Mouse (Mus musculus): ENCODE measurements around the gene Il12rb1. TPM values are rescaled to one million over a fixed set of nuclear protein-coding genes. Genes with fewer than 3 reads are reported as not detected.

The Il12rb1 gene
- 0.06 and 0.35 TPM in 2 replicates for polyA plus RNA-seq (2015; fragmentation: Nextera tagmentation; extraction: Ambion mirVana)

DNA sequence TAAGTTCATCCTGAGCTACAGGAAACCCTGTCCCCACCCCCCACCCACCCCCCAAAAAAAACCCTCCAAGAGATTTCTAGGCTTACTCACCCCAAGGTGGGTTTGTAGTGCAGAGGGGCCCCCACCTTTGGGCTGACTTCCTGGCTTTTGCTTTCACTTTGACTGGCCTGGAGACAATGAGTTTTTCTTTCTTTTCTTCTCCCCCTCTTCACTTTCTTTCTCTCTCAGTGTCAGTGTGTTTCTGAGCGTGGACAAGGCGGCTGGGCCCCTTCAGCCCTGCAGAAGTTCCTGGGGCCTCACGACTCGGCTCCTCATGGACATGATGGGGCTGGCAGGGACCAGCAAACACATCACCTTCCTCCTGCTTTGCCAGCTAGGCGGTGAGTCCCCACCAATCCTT lies at the start of gene Il12rb1:
TSS of gene Il12rb1 (plus strand) at position 211 of the 400 bp plus-strand sequence.
- no peak for ATAC-seq (ENCODE audit: low read depth)
- no peaks in the 10 kb centered on the region for H3K36me3 ChIP-seq (ENCODE audit: control insufficient read depth, insufficient read depth)
- 43% methylated on average over 5 of the region's 5 CpGs for WGBS (ENCODE audit: insufficient replicate concordance)
- H3K4me3 ChIP-seq (ENCODE audit: low read depth, low read length), result no peak within 1 kb of the TSS
- no peak within 1 kb of the TSS; the same call in 1 of the 2 replicates for H3K27ac ChIP-seq (ENCODE audit: low read length)
- peaks cover 42% of the 10 kb centered on the region for H3K4me1 ChIP-seq (ENCODE audit: control insufficient read depth, low read depth, low read length)
- H3K27me3 ChIP-seq (ENCODE audit: control insufficient read depth, insufficient read depth, low read depth, low read length), result peaks cover 9% of the 10 kb centered on the region; the same call in 1 of the 2 replicates
- no peaks in the 10 kb centered on the region for H3K9me3 ChIP-seq (replicated peaks; ENCODE audit: control insufficient read depth, low read length)
- peak within 1 kb of the TSS; percentile 22; the same call in 1 of the 2 replicates for H3K4me2 ChIP-seq (ENCODE audit: low read depth, low read length)
- no peak within 1 kb of the TSS for H3K9ac ChIP-seq (ENCODE audit: low read depth, low read length)

DNA sequence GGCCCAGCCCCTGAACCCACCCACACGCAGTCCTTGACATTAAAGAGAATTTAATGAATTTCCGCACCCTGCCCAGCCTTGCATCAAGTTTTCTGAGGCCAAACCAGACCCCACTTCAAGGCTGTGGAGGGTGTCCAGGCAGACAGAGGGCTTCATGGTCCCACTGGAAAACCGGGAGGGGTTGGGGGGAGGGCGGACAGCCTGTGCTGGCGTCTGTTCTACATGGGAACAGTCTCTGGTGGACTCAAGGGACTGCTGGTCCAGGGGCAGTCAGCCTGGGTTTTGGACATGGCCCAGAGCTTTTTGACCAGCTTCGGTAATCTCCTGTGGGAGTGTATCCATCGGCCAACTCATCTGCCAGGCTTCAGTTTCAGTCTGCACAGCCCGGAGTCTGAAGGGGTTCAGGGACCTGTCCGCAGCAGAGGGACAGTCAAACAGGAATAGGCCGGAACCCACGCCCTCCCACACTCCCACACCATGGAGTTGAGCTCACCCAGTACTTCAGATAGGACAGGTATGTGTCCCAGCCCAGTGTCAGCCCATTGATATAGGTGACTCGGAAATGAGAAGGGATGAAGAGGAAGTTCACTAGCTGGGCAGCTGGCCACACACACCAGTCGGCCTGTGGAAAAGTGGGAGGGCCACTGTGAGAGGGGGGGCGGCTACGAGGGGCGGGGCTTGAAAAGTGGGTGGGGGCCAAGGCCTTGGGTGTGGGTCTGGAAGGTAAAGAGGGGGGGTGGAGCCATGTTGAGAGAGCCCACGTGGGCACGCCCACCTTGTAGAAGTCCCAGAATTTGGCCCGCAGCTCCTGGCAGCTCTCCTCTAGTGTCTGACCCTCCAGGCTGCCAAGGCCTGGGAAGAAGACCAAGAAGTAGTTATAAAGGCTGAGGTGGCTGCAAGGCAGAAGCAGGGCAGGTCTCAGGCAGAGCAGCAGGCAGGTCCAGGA lies 49.4 kb upstream of the Il12rb1 start:
- Histone ChIP-seq H3K4me1 (ENCODE audit: control insufficient read depth, low read depth, low read length) (peaks cover 58% of the 10 kb centered on the region), H3K27ac (ENCODE audit: low read length) (no peak overlapping the region), H3K27me3 (ENCODE audit: control insufficient read depth, insufficient read depth, low read depth, low read length) (no peaks in the 10 kb centered on the region), H3K4me3 (ENCODE audit: low read depth, low read length) (0 out of 2 replicates have a peak overlapping the region, but pooled peaks have one; percentile 74), H3K9ac (ENCODE audit: low read depth, low read length) (no peak overlapping the region), H3K36me3 (ENCODE audit: control insufficient read depth, insufficient read depth) (peaks cover 4% of the 10 kb centered on the region; the same call in 1 of the 2 replicates), H3K9me3 (replicated peaks; ENCODE audit: control insufficient read depth, low read length) (no peaks in the 10 kb centered on the region), H3K4me2 (ENCODE audit: low read depth, low read length) (peak overlapping the region; percentile 99)
- 70% methylated on average over 19 of the region's 19 CpGs for WGBS (ENCODE audit: insufficient replicate concordance)
- no peak for ATAC-seq (ENCODE audit: low read depth)

DNA sequence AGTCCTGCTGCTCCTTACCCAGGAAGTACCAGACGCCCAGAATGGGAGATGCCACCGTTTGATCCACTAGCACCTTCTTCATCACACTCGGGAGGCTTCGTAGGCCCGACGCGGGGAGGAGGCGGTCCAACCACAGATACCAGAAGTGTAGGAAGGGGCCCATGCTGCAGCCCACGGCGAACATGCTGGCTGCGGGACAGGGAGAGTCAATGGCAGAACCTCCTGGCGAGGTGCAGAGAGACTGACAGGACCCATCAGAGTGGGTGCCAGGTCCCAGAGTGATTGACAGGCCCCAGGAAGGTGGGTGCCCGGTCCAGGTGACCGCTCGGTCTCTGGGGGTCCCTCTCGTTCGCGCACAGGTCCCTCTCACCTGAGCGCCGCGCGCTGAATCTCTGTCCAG lies 47.9 kb upstream of the Il12rb1 start:
- Histone ChIP-seq H3K9ac (ENCODE audit: low read depth, low read length) (peak overlapping the region; percentile 86), H3K4me2 (ENCODE audit: low read depth, low read length) (peak overlapping the region; percentile 99), H3K9me3 (replicated peaks; ENCODE audit: control insufficient read depth, low read length) (no peaks in the 10 kb centered on the region), H3K27me3 (ENCODE audit: control insufficient read depth, insufficient read depth, low read depth, low read length) (no peaks in the 10 kb centered on the region), H3K4me3 (ENCODE audit: low read depth, low read length) (peak overlapping the region; percentile 74), H3K4me1 (ENCODE audit: control insufficient read depth, low read depth, low read length) (peaks cover 67% of the 10 kb centered on the region), H3K27ac (ENCODE audit: low read length) (peak overlapping the region; percentile 92), H3K36me3 (ENCODE audit: control insufficient read depth, insufficient read depth) (peaks cover 4% of the 10 kb centered on the region; the same call in 1 of the 2 replicates)
- no peak for ATAC-seq (ENCODE audit: low read depth)
- WGBS (ENCODE audit: insufficient replicate concordance), result under 1% methylated on average over 21 of the region's 22 CpGs

DNA sequence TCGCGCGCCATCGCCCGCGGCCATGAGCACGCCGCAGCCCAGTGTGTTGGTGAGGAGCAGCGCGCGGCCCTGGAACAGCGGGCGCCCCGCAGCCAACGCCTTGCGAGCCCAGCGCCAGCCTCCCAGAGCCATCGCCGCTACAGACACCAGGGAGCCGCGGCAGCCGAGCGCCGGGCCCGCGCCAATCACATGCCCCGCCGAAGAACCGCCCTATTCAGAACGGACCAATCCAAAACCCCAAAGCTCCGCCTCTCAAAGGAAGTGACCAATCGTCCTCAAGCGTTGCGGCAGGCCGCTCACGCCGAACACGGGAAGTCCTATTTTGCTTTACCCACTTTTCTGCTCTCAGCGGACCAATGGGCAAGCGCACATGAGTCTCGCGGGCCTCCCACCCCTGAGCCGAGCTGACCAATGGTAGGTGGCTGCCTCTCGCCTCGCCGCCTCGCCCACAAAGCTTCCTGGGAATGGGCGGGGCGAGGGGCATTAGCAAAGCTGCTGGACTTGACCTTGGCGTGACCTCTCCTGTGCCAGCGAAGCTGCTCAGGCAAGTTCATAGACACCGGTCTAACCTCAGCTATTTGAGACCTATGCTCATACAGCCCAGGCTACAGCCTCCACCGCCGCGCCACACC lies 47.4 kb upstream of the Il12rb1 start, which contains the start of gene Mpv17l2:
TSS of gene Mpv17l2 (minus strand) at position 172 of the 632 bp plus-strand sequence.
- under 1% methylated on average over 55 of the region's 55 CpGs for WGBS (ENCODE audit: insufficient replicate concordance)
- H3K4me1 ChIP-seq (ENCODE audit: control insufficient read depth, low read depth, low read length), result peaks cover 70% of the 10 kb centered on the region

DNA sequence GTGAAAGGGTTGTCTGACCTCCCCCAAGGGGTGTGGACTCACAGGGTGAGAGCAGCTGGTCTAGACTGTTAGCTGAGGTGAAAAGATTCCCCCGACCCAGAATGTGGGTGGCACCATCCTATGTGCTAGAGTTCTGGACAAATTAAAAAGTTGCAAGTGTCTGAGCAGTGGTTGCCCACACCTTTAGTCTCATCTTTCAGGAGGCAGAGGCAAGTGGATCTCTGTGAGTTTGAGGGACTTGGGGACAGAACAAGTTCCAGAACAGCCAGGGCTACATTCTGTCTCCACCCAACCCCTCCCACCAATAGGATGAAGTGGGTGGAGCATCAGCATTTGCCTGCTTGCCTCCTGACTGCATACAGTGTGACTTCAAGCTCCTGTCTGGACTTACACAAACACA lies 46.1 kb upstream of the Il12rb1 start:
- Histone ChIP-seq H3K27me3 (ENCODE audit: control insufficient read depth, insufficient read depth, low read depth, low read length) (no peaks in the 10 kb centered on the region), H3K4me2 (ENCODE audit: low read depth, low read length) (peak overlapping the region; percentile 50), H3K27ac (ENCODE audit: low read length) (peak overlapping the region; percentile 87), H3K4me3 (ENCODE audit: low read depth, low read length) (no peak overlapping the region), H3K36me3 (ENCODE audit: control insufficient read depth, insufficient read depth) (peaks cover 4% of the 10 kb centered on the region; the same call in 1 of the 2 replicates), H3K9me3 (replicated peaks; ENCODE audit: control insufficient read depth, low read length) (no peaks in the 10 kb centered on the region), H3K9ac (ENCODE audit: low read depth, low read length) (peak overlapping the region; percentile 14; the same call in 1 of the 2 replicates), H3K4me1 (ENCODE audit: control insufficient read depth, low read depth, low read length) (peaks cover 82% of the 10 kb centered on the region)
- ATAC-seq (ENCODE audit: low read depth), result no peak
- 29% methylated on average over 1 of the region's 1 CpGs for WGBS (ENCODE audit: insufficient replicate concordance)

More for the DNA sequence above, 47.4 kb upstream of the Il12rb1 start, which contains the start of gene Mpv17l2:
- Histone ChIP-seq H3K27me3 (ENCODE audit: control insufficient read depth, insufficient read depth, low read depth, low read length) (no peaks in the 10 kb centered on the region), H3K9ac (ENCODE audit: low read depth, low read length) (peak within 1 kb of the TSS; percentile 86), H3K27ac (ENCODE audit: low read length) (peak within 1 kb of the TSS; percentile 92), H3K36me3 (ENCODE audit: control insufficient read depth, insufficient read depth) (peaks cover 4% of the 10 kb centered on the region; the same call in 1 of the 2 replicates), H3K4me3 (ENCODE audit: low read depth, low read length) (peak within 1 kb of the TSS; percentile 74), H3K9me3 (replicated peaks; ENCODE audit: control insufficient read depth, low read length) (no peaks in the 10 kb centered on the region), H3K4me2 (ENCODE audit: low read depth, low read length) (peak within 1 kb of the TSS; percentile 99)
- ATAC-seq (ENCODE audit: low read depth), result peak; percentile 91

- ATAC-seq (ENCODE audit: low read depth), result no peak
- Histone ChIP-seq H3K4me3 (ENCODE audit: low read depth, low read length) (no peak overlapping the region; the same call in 1 of the 2 replicates), H3K4me2 (ENCODE audit: low read depth, low read length) (peak overlapping the region; percentile 98), H3K27me3 (ENCODE audit: control insufficient read depth, insufficient read depth, low read depth, low read length) (no peaks in the 10 kb centered on the region), H3K36me3 (ENCODE audit: control insufficient read depth, insufficient read depth) (peaks cover 2% of the 10 kb centered on the region; the same call in 1 of the 2 replicates), H3K27ac (ENCODE audit: low read length) (peak overlapping the region; percentile 90), H3K4me1 (ENCODE audit: control insufficient read depth, low read depth, low read length) (peaks cover 84% of the 10 kb centered on the region), H3K9me3 (replicated peaks; ENCODE audit: control insufficient read depth, low read length) (no peaks in the 10 kb centered on the region), H3K9ac (ENCODE audit: low read depth, low read length) (peak overlapping the region; percentile 43; the same call in 1 of the 2 replicates)
- 2% methylated on average over 3 of the region's 3 CpGs for WGBS (ENCODE audit: insufficient replicate concordance)
These were observed 44.9 kb upstream of the Il12rb1 start for GRCm38 (mm10) chr8:70763354-70763753.

- H3K9me3 ChIP-seq (replicated peaks; ENCODE audit: control insufficient read depth, low read length), result no peaks in the 10 kb centered on the region
- no peaks in the 10 kb centered on the region for H3K27me3 ChIP-seq (ENCODE audit: control insufficient read depth, insufficient read depth, low read depth, low read length)
- peaks cover 2% of the 10 kb centered on the region; the same call in 1 of the 2 replicates for H3K36me3 ChIP-seq (ENCODE audit: control insufficient read depth, insufficient read depth)
- peak overlapping the region; percentile 43 for H3K9ac ChIP-seq (ENCODE audit: low read depth, low read length)
- peak overlapping the region; percentile 90 for H3K27ac ChIP-seq (ENCODE audit: low read length)
- WGBS (ENCODE audit: insufficient replicate concordance), result 13% methylated on average over 8 of the region's 8 CpGs
- H3K4me1 ChIP-seq (ENCODE audit: control insufficient read depth, low read depth, low read length), result peaks cover 80% of the 10 kb centered on the region
- peak overlapping the region; percentile 27 for H3K4me3 ChIP-seq (ENCODE audit: low read depth, low read length)
- H3K4me2 ChIP-seq (ENCODE audit: low read depth, low read length), result peak overlapping the region; percentile 98
- ATAC-seq (ENCODE audit: low read depth), result peak; percentile 27
These were observed 44.2 kb upstream of the Il12rb1 start for GRCm38 (mm10) chr8:70764026-70764425.

DNA sequence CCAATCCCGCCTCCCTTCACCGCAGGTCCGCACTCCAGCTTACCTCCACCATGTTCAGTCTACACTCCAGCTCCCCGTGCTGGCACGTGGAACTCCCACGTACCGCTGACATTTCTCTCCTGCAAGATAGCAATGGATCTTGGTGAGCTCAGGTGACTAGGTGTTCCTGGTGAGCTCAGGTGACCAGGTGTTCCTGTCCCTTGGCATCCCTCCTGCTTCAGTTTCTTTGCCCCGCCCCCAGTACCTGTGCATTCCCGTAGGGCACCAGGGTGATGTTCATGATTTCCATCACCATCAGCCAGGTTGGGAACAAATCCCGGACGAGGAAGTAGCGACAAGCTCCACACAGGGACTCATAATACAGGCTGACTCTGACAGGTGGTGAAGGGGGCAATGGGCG lies 43.6 kb upstream of the Il12rb1 start:
- no peak overlapping the region for H3K9ac ChIP-seq (ENCODE audit: low read depth, low read length)
- peaks cover 2% of the 10 kb centered on the region; the same call in 1 of the 2 replicates for H3K36me3 ChIP-seq (ENCODE audit: control insufficient read depth, insufficient read depth)
- ATAC-seq (ENCODE audit: low read depth), result no peak
- H3K4me2 ChIP-seq (ENCODE audit: low read depth, low read length), result peak overlapping the region; percentile 98
- WGBS (ENCODE audit: insufficient replicate concordance), result 79% methylated on average over 13 of the region's 13 CpGs
- H3K27ac ChIP-seq (ENCODE audit: low read length), result peak overlapping the region; percentile 90
- H3K4me1 ChIP-seq (ENCODE audit: control insufficient read depth, low read depth, low read length), result peaks cover 80% of the 10 kb centered on the region
- no peaks in the 10 kb centered on the region for H3K27me3 ChIP-seq (ENCODE audit: control insufficient read depth, insufficient read depth, low read depth, low read length)
- H3K4me3 ChIP-seq (ENCODE audit: low read depth, low read length), result no peak overlapping the region
- no peaks in the 10 kb centered on the region for H3K9me3 ChIP-seq (replicated peaks; ENCODE audit: control insufficient read depth, low read length)

Data from liver, embryonic 16.5 days (tissue).